ENCODE assay signal across 8 mouse cellular contexts in genomic region chr12:73810041-73810795, GRCm38 (mm10).
DNase-seq lines count a peak whose midpoint lies in the region; ATAC-seq lines count a peak whose summit lies in the region.
"Had no signal": no experiment of that assay in that cellular context is flagged by ENCODE, and none has a peak within 500 bp of the region (broad histone marks: within the 10 kb centered on the region; RNA-seq: fewer than 3 reads in every experiment).

No protein-coding gene starts in this region.

- DNase-seq in adipocyte (ENCODE audit: low spot score) = peak; percentile 82
- DNase-seq in adrenal gland, postnatal 36 days = peak; percentile 92 to 94
- peak; percentile 97 for DNase-seq in heart, adult 11 months
- peak; percentile 63 to 72 for DNase-seq in kidney, adult 8-10 months
- peak; percentile 23 for DNase-seq in right cerebral cortex, postnatal 25 days
- no peak for DNase-seq in cerebellum, adult 8-10 months

- WGBS in lung, embryonic 16.5 days = 15% methylated on average over 13 of the region's 13 CpGs

- H3K9ac ChIP-seq in lung, embryonic 16.5 days (ENCODE audit: low read length) = 0 out of 2 replicates have a peak overlapping the region, but pooled peaks have one; percentile 34
- H3K9ac ChIP-seq: liver, embryonic 14.5 days had no signal

- no peaks in the 10 kb centered on the region for H3K27me3 ChIP-seq in lung, embryonic 16.5 days (ENCODE audit: control insufficient read depth, insufficient read depth, low read depth, low read length)

- no peaks in the 10 kb centered on the region for H3K9me3 ChIP-seq in lung, embryonic 16.5 days (ENCODE audit: control insufficient read depth, low read length)

- peak overlapping the region; percentile 34 for H3K4me2 ChIP-seq in lung, embryonic 16.5 days (ENCODE audit: low read depth, low read length)

- peaks cover 29% of the 10 kb centered on the region for H3K4me1 ChIP-seq in lung, embryonic 16.5 days (replicated peaks; ENCODE audit: control insufficient read depth, insufficient read depth, low read length)

- H3K27ac ChIP-seq in lung, embryonic 16.5 days (ENCODE audit: low read length) = peak overlapping the region; percentile 77
- H3K27ac ChIP-seq: liver, embryonic 14.5 days had no signal

- peak; percentile 93 for ATAC-seq in lung, embryonic 16.5 days (ENCODE audit: low read depth)

- H3K4me3 ChIP-seq in lung, embryonic 16.5 days (ENCODE audit: low read length) = no peak overlapping the region

- H3K36me3 ChIP-seq in lung, embryonic 16.5 days (ENCODE audit: control insufficient read depth, insufficient read depth, low read length) = no peaks in the 10 kb centered on the region
